Mouse (Mus musculus): Measurements from ENCODE around the gene Itgb5.
A peak's percentile ranks its signal among the peaks of the same experiment; 100 is the strongest.

Itgb5 gene

GRCm38 (mm10) chr16:33829301-33829831 lies at the start of gene Itgb5:
Itgb5 (plus strand) TSS chr16:33829665.
- no peak for DNase-seq (ENCODE audit: low read depth, low spot score)

GRCm38 (mm10) chr16:33781789-33782728 lies 47.4 kb upstream of the Itgb5 start:
- DNase-seq (ENCODE audit: low read depth, low spot score): no peak

GRCm38 (mm10) chr16:33782729-33783091 lies 46.8 kb upstream of the Itgb5 start:
- no peak for DNase-seq (ENCODE audit: low read depth, low spot score)

GRCm38 (mm10) chr16:33784547-33784946 lies 44.9 kb upstream of the Itgb5 start:
- DNase-seq (ENCODE audit: low read depth, low spot score): no peak

- no peak for DNase-seq (ENCODE audit: low read depth, low spot score)
Observed at GRCm38 (mm10) chr16:33785092-33785704, 44.3 kb upstream of the Itgb5 start.

- no peak for DNase-seq (ENCODE audit: low read depth, low spot score)
Observed at GRCm38 (mm10) chr16:33786657-33787390, 42.6 kb upstream of the Itgb5 start.

- DNase-seq (ENCODE audit: low read depth, low spot score): no peak
Observed at GRCm38 (mm10) chr16:33793846-33794791, 35.3 kb upstream of the Itgb5 start, which contains the start of gene Muc13. Muc13 (plus strand) TSS chr16:33794037.

GRCm38 (mm10) chr16:33795106-33795505 lies 34.4 kb upstream of the Itgb5 start:
- DNase-seq (ENCODE audit: low read depth, low spot score): no peak

- DNase-seq (ENCODE audit: low read depth, low spot score): no peak
Observed at GRCm38 (mm10) chr16:33795887-33796286, 33.6 kb upstream of the Itgb5 start.

- no peak for DNase-seq (ENCODE audit: low read depth, low spot score)
Observed at GRCm38 (mm10) chr16:33796756-33797155, 32.7 kb upstream of the Itgb5 start.

- DNase-seq (ENCODE audit: low read depth, low spot score): peak; percentile 4
Observed at GRCm38 (mm10) chr16:33797860-33798259, 31.6 kb upstream of the Itgb5 start.

- DNase-seq (ENCODE audit: low read depth, low spot score): no peak
Observed at GRCm38 (mm10) chr16:33810002-33810401, 19.5 kb upstream of the Itgb5 start.

GRCm38 (mm10) chr16:33818413-33819165 lies 10.9 kb upstream of the Itgb5 start:
- DNase-seq (ENCODE audit: low read depth, low spot score): no peak

GRCm38 (mm10) chr16:33820269-33821178 lies 8.9 kb upstream of the Itgb5 start:
- peak; percentile 67 for DNase-seq (ENCODE audit: low read depth, low spot score)

GRCm38 (mm10) chr16:33824603-33825002 lies 4.9 kb upstream of the Itgb5 start:
- no peak for DNase-seq (ENCODE audit: low read depth, low spot score)

- no peak for DNase-seq (ENCODE audit: low read depth, low spot score)
Observed at GRCm38 (mm10) chr16:33828496-33828895, 969 bp upstream of the Itgb5 start.

GRCm38 (mm10) chr16:33829842-33830511 lies 512 bp downstream of the Itgb5 start:
- no peak for DNase-seq (ENCODE audit: low read depth, low spot score)

- DNase-seq (ENCODE audit: low read depth, low spot score): no peak
Observed at GRCm38 (mm10) chr16:33830512-33831105, 1.1 kb downstream of the Itgb5 start.
